Mouse (Mus musculus): ENCODE data around the gene Adcy6.

The Adcy6 gene

GRCm38 (mm10) chr15:98555881-98556280 lies 54.0 kb downstream of the Adcy6 start:
- no peak for DNase-seq

DNA sequence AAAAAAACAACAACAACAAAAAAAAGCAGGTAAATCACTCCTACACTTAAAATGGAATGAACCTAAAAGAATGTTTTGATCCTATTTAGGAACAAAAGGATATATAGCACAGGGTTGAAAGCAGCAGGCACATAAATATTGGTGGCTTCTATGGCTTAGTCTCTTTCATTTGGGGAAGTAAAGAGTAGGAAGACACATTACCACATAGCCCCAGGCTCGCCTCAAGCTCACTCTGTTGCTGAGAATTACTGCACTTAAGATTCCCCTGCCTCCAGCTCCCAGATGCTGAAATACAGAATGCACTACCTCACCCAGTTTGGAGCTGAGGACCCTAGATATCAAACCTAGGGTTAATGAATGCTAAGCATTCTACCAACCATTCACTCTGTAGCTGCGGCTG lies 57.1 kb downstream of the Adcy6 start:
- no peak for DNase-seq

- DNase-seq: no peak
These were observed 63.0 kb downstream of the Adcy6 start for GRCm38 (mm10) chr15:98546843-98547242.

- no peak for DNase-seq
These were observed 64.7 kb downstream of the Adcy6 start for GRCm38 (mm10) chr15:98545151-98545550.

DNA sequence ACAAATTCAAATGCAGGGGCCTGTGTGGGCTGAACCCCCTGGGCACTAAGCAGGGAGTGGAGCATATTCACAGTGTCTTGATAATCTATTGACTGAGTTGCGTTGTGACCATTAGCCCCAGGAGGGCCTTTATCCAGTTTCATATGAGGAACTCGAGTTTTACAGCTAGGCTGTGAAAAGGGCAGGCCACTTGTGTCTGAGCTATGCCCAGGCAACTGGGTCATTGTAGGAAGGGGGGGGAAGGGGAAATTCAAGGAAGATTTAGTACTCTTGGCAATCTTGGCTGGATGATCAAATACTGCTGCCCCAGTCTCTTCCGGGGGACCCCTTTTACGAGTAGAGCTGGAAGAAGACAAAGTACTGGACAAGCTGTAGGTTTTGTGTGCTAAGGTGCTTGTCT lies 66.5 kb downstream of the Adcy6 start:
- DNase-seq: no peak

- no peak for DNase-seq
These were observed 68.8 kb downstream of the Adcy6 start for GRCm38 (mm10) chr15:98541064-98541463.

Data from lung, postnatal 14 days (tissue).